Mouse (Mus musculus) stomach, embryonic 16.5 days (tissue): ENCODE results near the gene Mns1. TPM values are rescaled to one million over a fixed set of nuclear protein-coding genes. Genes with fewer than 3 reads are reported as not detected.
"Not testable (repeated sequence)": the region's sequence is repeated elsewhere in the genome, so short reads cannot be mapped to it uniquely, and the experiment has no call there.

ENCODE experiments used
- ATAC-seq: fragments of 200-750 bp; cut with Nextera tagmentation; 2 replicates; pipeline ENCODE4 v1.8.0; 2017; ENCODE audit warnings: moderate number of reproducible peaks, moderate TSS enrichment; ENCODE audit not compliant: insufficient read depth, low FRiP score
- H3K27ac ChIP-seq: fragments of 300-500 bp; sonication (generic); 2 replicates; pipeline ENCODE4 v1.5.1; 2014; ENCODE audit warnings: low read length
- H3K27me3 ChIP-seq: fragments of 300-500 bp; sonication (generic); 2 replicates; pipeline ENCODE4 v1.6.1; 2014; ENCODE audit warnings: low read length, control low read depth, mixed read lengths; ENCODE audit not compliant: control insufficient read depth, insufficient read depth
- H3K36me3 ChIP-seq: fragments of 300-500 bp; sonication (generic); 2 replicates; pipeline ENCODE4 v1.6.1; 2014; ENCODE audit warnings: low read length; ENCODE audit not compliant: control insufficient read depth, insufficient read depth
- H3K4me1 ChIP-seq: fragments of 300-500 bp; sonication (generic); 2 replicates; pipeline ENCODE4 v1.6.1; 2014; ENCODE audit warnings: low read length, control low read depth, mixed read lengths; ENCODE audit not compliant: control insufficient read depth, insufficient read depth
- H3K4me2 ChIP-seq: fragments of 300-500 bp; sonication (generic); 2 replicates; pipeline ENCODE4 v1.6.1; 2014; ENCODE audit warnings: low read depth, low read length, mixed read lengths
- H3K4me3 ChIP-seq: fragments of 300-500 bp; sonication (generic); replicated peaks from 2 replicates; pipeline ENCODE4 v1.5.1; 2014; ENCODE audit warnings: mild to moderate bottlenecking, low read length
- H3K9ac ChIP-seq: fragments of 300-500 bp; sonication (generic); 2 replicates; pipeline ENCODE4 v1.6.1; 2014; ENCODE audit warnings: low read length
- H3K9me3 ChIP-seq: fragments of 300-500 bp; sonication (generic); replicated peaks from 2 replicates; pipeline ENCODE4 v1.6.1; 2016; ENCODE audit warnings: low read length, control low read depth; ENCODE audit not compliant: control insufficient read depth
- WGBS: fragments of 180-500 bp; shearing (Covaris S2); extraction: QIAGEN DNeasy Blood & Tissue Kit; methylation state at CpG from one replicate; pipeline ENCODE4 v1.1.7; 2014; 5-methylcytosine and 5-hydroxymethylcytosine counted together
- polyA plus RNA-seq: library from polyadenylated mRNA; unstranded; fragments of >200 nt; fragmentation: Nextera tagmentation; extraction: Ambion mirVana; gene quantifications from 2 replicates; pipeline ENCODE4 v1.2.1, GENCODE M21; 2015

Mns1 gene
- polyA plus RNA-seq: 17.4 and 23.8 TPM in 2 replicates

DNA sequence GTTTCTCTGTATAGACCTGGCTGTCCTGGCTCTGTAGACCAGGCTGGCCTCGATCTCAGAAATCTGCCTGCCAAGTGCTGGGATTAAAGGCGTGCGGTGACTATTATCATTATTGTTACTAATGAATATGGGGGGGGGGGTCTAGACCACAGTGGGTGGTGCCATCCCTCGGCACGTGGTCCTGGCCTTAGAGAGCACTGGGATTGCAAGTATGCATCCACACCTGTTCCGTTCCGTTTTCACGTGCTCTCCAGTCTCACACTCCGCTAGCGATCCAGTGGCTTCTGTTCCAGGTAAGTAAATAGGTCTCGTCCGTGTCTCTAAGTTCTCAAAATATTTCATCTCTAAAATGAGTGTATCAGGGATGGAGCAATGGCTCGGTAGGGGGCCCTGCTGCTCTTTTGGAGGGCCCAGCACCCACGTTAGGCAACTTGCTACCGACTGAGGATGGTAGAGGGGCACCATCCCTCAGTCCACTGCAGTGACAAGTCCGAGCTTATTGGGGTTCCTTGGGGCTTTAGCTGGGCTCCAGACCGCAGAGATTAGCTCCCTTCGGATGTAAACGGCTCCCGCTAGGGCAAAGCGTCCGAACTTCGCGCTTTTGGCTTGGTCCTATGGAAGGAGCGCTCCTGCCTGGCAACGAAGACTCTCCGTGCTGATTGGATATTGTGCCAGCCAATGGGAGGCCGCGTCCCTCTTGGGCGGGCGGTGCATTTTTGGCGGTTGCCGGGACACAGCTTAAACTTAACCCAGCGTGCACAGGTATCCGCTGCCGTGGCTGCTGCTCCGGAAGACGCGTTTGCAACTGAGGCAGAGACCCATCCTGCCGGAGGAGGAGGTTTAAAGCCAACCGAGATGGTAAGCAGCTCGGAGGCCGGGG, at the start of gene Mns1:
Gene Mns1 (plus strand): TSS at position 190 of the 880 bp plus-strand sequence.
- Histone ChIP-seq H3K36me3 (no peaks in the 10 kb centered on the region), H3K9me3 (no peaks in the 10 kb centered on the region), H3K4me3 (peak within 1 kb of the TSS; percentile 81), H3K9ac (peak within 1 kb of the TSS; percentile 79), H3K4me2 (peak within 1 kb of the TSS; percentile 95), H3K27me3 (no peaks in the 10 kb centered on the region; the same call in 1 of the 2 replicates), H3K27ac (peak within 1 kb of the TSS; percentile 38; the same call in 1 of the 2 replicates), H3K4me1 (peaks cover 9% of the 10 kb centered on the region; the same call in 1 of the 2 replicates)
- 2% methylated on average over 43 of the region's 43 CpGs for WGBS
- peak; percentile 98 for ATAC-seq

DNA sequence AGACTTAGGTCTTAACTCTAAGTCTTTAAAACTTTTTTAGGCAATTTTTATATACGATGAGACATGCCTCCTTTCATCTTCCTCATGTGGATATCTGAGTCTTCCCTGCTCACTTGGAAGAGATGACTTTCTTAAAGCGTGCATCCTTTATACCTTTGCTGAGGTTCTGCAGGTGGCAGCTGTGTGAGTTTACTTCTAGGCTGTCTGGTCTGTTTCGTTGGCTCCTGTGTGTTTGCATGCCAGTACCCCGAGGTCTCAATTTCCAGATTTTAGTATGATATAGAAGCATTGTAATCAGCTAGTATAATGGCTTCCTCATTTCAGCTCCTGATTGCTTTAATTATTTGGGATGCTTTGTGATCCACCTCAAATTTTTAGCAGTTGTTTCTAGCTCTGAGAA, 48.9 kb upstream of the Mns1 start:
- Histone ChIP-seq H3K4me2 (no peak overlapping the region), H3K27me3 (no peaks in the 10 kb centered on the region), H3K9ac (no peak overlapping the region), H3K4me3 (no peak overlapping the region), H3K27ac (no peak overlapping the region), H3K9me3 (no peaks in the 10 kb centered on the region), H3K36me3 (no peaks in the 10 kb centered on the region), H3K4me1 (no peaks in the 10 kb centered on the region)
- ATAC-seq: no peak
- WGBS: 85% methylated on average over 4 of the region's 4 CpGs

DNA sequence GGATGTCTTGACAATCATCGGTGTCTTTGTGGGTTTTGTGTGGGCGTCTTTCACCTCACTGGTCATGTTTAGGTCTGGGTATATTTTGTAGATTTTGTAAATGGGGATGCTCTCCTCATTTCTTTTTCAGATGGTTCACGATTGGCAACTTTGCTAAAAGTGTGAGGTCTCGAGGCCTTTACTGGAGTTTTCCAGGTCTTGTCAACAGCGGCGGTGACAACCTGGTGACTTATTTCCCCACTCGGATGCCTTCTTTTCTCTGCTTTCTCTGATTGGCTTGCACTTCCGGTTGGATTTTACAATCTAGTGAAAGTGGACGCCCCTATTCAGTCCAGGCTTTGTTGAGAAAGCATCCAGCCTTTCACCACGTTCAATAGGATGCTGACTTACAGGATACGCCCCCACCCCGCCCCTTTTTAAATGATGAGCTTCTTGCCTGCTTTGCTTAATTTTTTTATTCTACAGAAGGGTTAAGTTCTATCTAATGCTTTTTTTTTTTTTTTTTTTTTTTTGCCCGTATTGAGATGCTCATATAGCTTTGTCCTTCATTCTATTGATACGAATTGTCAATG, 48.3 kb upstream of the Mns1 start:
- Histone ChIP-seq H3K36me3 (no peaks in the 10 kb centered on the region), H3K27me3 (no peaks in the 10 kb centered on the region), H3K4me1 (no peaks in the 10 kb centered on the region), H3K4me3 (no peak overlapping the region), H3K27ac (no peak overlapping the region), H3K9me3 (no peaks in the 10 kb centered on the region), H3K4me2 (no peak overlapping the region), H3K9ac (no peak overlapping the region)
- WGBS: 77% methylated on average over 14 of the region's 14 CpGs
- ATAC-seq: no peak

- WGBS: 73% methylated on average over 12 of the region's 12 CpGs
- Histone ChIP-seq H3K27me3 (no peaks in the 10 kb centered on the region), H3K27ac (no peak overlapping the region), H3K4me2 (no peak overlapping the region), H3K9me3 (no peaks in the 10 kb centered on the region), H3K4me1 (no peaks in the 10 kb centered on the region), H3K9ac (no peak overlapping the region), H3K36me3 (no peaks in the 10 kb centered on the region), H3K4me3 (no peak overlapping the region)
- ATAC-seq: no peak
Observed at GRCm38 (mm10) chr9:72390321-72391077, 47.3 kb upstream of the Mns1 start.

- Histone ChIP-seq H3K4me3 (no peak overlapping the region), H3K9ac (no peak overlapping the region), H3K4me1 (no peaks in the 10 kb centered on the region), H3K27me3 (no peaks in the 10 kb centered on the region), H3K4me2 (no peak overlapping the region), H3K9me3 (no peaks in the 10 kb centered on the region), H3K27ac (no peak overlapping the region), H3K36me3 (no peaks in the 10 kb centered on the region)
- no peak for ATAC-seq
- WGBS: 76% methylated on average over 7 of the region's 7 CpGs
Observed at GRCm38 (mm10) chr9:72392686-72393085, 45.1 kb upstream of the Mns1 start.

- Histone ChIP-seq H3K9me3 (no peaks in the 10 kb centered on the region), H3K27ac (no peak overlapping the region), H3K4me1 (no peaks in the 10 kb centered on the region), H3K4me3 (no peak overlapping the region), H3K36me3 (no peaks in the 10 kb centered on the region), H3K27me3 (no peaks in the 10 kb centered on the region), H3K9ac (no peak overlapping the region), H3K4me2 (no peak overlapping the region)
- ATAC-seq: no peak
- WGBS: 78% methylated on average over 15 of the region's 15 CpGs
Observed at GRCm38 (mm10) chr9:72393238-72393637, 44.6 kb upstream of the Mns1 start.

DNA sequence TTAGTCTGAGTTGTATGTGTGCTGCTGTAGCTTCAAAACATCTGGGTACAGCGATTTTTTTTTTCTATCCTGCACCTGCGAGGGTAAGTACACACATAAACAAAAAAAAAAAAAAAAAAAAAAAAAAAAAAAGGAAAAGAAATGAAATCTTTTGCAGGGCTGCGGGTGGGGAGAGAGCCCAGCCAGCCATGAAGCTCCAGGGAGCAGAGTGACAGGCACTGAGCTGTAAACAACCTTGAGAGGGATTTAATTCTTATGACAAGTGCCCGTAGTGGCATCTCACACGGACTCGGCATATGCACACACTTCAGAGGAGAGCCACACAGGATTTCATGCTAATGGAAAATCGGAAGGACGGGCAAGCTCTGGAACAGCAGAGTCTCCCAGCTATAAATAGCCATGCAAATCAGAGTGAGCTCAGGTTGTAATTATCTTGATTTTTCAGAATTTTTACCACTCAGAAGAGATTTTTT, 43.9 kb upstream of the Mns1 start:
- Histone ChIP-seq H3K27ac (no peak overlapping the region), H3K4me2 (no peak overlapping the region), H3K36me3 (no peaks in the 10 kb centered on the region), H3K9ac (no peak overlapping the region), H3K27me3 (no peaks in the 10 kb centered on the region), H3K4me1 (no peaks in the 10 kb centered on the region), H3K4me3 (no peak overlapping the region), H3K9me3 (no peaks in the 10 kb centered on the region)
- ATAC-seq: no peak
- 69% methylated on average over 8 of the region's 8 CpGs for WGBS

- Histone ChIP-seq H3K36me3 (no peaks in the 10 kb centered on the region), H3K27ac (no peak overlapping the region), H3K27me3 (no peaks in the 10 kb centered on the region), H3K9ac (no peak overlapping the region), H3K9me3 (no peaks in the 10 kb centered on the region), H3K4me1 (no peaks in the 10 kb centered on the region), H3K4me2 (no peak overlapping the region), H3K4me3 (no peak overlapping the region)
- WGBS: 36% methylated on average over 4 of the region's 4 CpGs
- no peak for ATAC-seq
Observed at GRCm38 (mm10) chr9:72400121-72400520, 37.7 kb upstream of the Mns1 start.

GRCm38 (mm10) chr9:72401769-72402168, 36.0 kb upstream of the Mns1 start:
- H3K4me2 ChIP-seq, H3K4me3 ChIP-seq, ATAC-seq, H3K4me1 ChIP-seq, H3K36me3 ChIP-seq, H3K27me3 ChIP-seq, H3K9me3 ChIP-seq, H3K9ac ChIP-seq, H3K27ac ChIP-seq: not testable (repeated sequence)
- WGBS: 73% methylated on average over 4 of the region's 4 CpGs
